Mouse (Mus musculus) limb, embryonic 14.5 days (tissue): ENCODE results near the gene Tmem30c. TPM values are rescaled to one million over a fixed set of nuclear protein-coding genes. Genes with fewer than 3 reads are reported as not detected.

Source experiments
- ATAC-seq: fragments of 200-750 bp; cut with Nextera tagmentation; 2 replicates; pipeline ENCODE4 v1.8.0; 2017; ENCODE audit warnings: low read depth, moderate number of reproducible peaks, moderate TSS enrichment; ENCODE audit not compliant: low FRiP score
- DNase-seq: peaks from one replicate; pipeline ENCODE4 v3.0.0-alpha.2; 2015; ENCODE audit warnings: low spot score
- H3K27ac ChIP-seq: fragments of 300-500 bp; sonication (generic); replicated peaks from 2 replicates; pipeline ENCODE4 v1.5.1; 2014; ENCODE audit warnings: low read depth, mild to moderate bottlenecking, low read length, moderate library complexity, mixed read lengths
- H3K27me3 ChIP-seq: fragments of 300-500 bp; sonication (generic); 2 replicates; pipeline ENCODE4 v1.6.1; 2014; ENCODE audit warnings: low read length, mixed read lengths; ENCODE audit not compliant: control insufficient read depth, insufficient read depth
- H3K36me3 ChIP-seq: fragments of 300-500 bp; sonication (generic); 2 replicates; pipeline ENCODE4 v1.6.1; 2014; ENCODE audit warnings: mild to moderate bottlenecking, low read length, moderate library complexity, mixed read lengths; ENCODE audit not compliant: control insufficient read depth, insufficient read depth
- H3K4me1 ChIP-seq: fragments of 300-500 bp; sonication (generic); 2 replicates; pipeline ENCODE4 v1.6.1; 2014; ENCODE audit warnings: antibody characterized with exemption, low read length, mixed read lengths; ENCODE audit not compliant: control insufficient read depth, insufficient read depth
- H3K4me2 ChIP-seq: fragments of 300-500 bp; sonication (generic); replicated peaks from 2 replicates; pipeline ENCODE4 v1.6.1; 2014; ENCODE audit warnings: low read depth, mild to moderate bottlenecking, low read length, moderate library complexity; ENCODE audit not compliant: severe bottlenecking
- H3K4me3 ChIP-seq: fragments of 300-500 bp; sonication (generic); replicated peaks from 2 replicates; pipeline ENCODE4 v1.5.1; 2014; ENCODE audit warnings: low read length
- H3K9ac ChIP-seq: fragments of 300-500 bp; sonication (generic); 2 replicates; pipeline ENCODE4 v1.6.1; 2014; ENCODE audit warnings: mild to moderate bottlenecking, low read depth, low read length, moderate library complexity; ENCODE audit not compliant: severe bottlenecking
- H3K9me3 ChIP-seq: fragments of 300-500 bp; sonication (generic); 2 replicates; pipeline ENCODE4 v1.6.1; 2016; ENCODE audit warnings: low read length; ENCODE audit not compliant: control insufficient read depth
- POLR2A ChIP-seq: fragments of 200-500 bp; IDR thresholded peaks from 2 replicates; pipeline ENCODE4 v1.8.0; 2012; ENCODE audit warnings: inconsistent platforms, mild to moderate bottlenecking, moderate library complexity, borderline replicate concordance; ENCODE audit not compliant: insufficient read depth, insufficient read length; ENCODE audit errors: extremely low read depth
- WGBS: fragments of 180-500 bp; shearing (Covaris S2); extraction: QIAGEN DNeasy Blood & Tissue Kit; methylation state at CpG from one replicate; pipeline ENCODE4 v1.1.7; 2014; 5-methylcytosine and 5-hydroxymethylcytosine counted together
- polyA plus RNA-seq, 2 experiments: library from polyadenylated mRNA; depleted of rRNA in 1 of 2; stranded (reverse) in 1 of 2; unstranded in 1 of 2; fragments of >200 nt; fragmentation: Nextera tagmentation in 1 of 2; extraction: Ambion mirVana in 1 of 2; gene quantifications; 2 replicates each; pipeline versions ENCODE4 v1.2.1 to v1.2.3; 2012 to 2014

Gene Tmem30c
- polyA plus RNA-seq, 2 experiments, result 0.35 TPM; not detected in 1

DNA sequence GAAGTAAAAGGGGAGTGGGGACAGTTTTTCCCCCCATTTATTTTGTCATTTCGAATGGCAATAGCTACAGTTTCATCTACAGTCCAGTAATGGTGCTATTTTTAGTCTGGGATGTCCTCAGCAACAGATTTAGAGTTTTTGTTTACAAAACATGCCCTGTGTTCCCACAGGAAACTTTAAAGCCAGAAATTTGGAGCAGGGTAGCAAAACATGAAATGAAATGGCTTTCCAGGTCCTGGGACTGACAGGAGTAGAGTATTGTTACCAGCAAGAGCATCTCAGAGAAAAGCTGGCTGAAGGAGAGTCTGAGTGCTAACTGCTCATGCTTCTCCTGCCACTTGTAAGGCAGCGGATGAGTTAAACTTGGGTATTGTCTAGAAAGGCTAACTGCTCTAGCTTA is 37.4 kb upstream of the Tmem30c start:
- no peak for ATAC-seq
- no peaks in the 10 kb centered on the region for H3K27me3 ChIP-seq
- TF ChIP-seq POLR2A, result no peak
- peaks cover 24% of the 10 kb centered on the region for H3K4me1 ChIP-seq
- DNase-seq, result no peak
- no peaks in the 10 kb centered on the region for H3K9me3 ChIP-seq
- H3K27ac ChIP-seq, result no peak overlapping the region
- H3K9ac ChIP-seq, result no peak overlapping the region
- no peak overlapping the region for H3K4me2 ChIP-seq
- H3K36me3 ChIP-seq, result no peaks in the 10 kb centered on the region
- WGBS, result 87% methylated on average over 2 of the region's 2 CpGs
- no peak overlapping the region for H3K4me3 ChIP-seq

DNA sequence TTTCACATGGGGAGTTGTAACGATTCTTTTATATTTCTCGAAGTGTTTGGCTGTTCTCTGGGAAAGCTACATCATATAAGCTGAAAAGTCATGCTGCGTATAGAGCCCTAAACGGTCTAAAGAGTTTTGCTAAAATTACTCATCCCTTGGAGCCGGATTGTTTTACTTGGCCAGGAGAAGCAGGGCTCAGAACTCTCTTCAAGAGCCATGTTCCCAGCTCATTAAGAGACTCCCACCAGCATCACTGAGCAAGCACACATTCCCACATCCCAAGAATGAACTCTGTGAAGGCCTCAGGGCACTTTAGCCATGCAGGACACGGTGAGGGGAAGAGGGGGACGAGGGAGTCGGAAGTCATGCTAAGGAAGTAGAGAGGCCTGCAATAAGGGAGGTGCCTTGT is 36.4 kb upstream of the Tmem30c start:
- H3K36me3 ChIP-seq, result no peaks in the 10 kb centered on the region
- DNase-seq (peak; percentile 64), ATAC-seq (peak; percentile 69)
- peak overlapping the region; percentile 21; the same call in 1 of the 2 replicates for H3K27ac ChIP-seq
- H3K9ac ChIP-seq, result no peak overlapping the region
- H3K4me1 ChIP-seq, result peaks cover 24% of the 10 kb centered on the region
- no peak overlapping the region for H3K4me2 ChIP-seq
- TF ChIP-seq POLR2A, result no peak
- H3K9me3 ChIP-seq, result no peaks in the 10 kb centered on the region
- WGBS, result 47% methylated on average over 8 of the region's 8 CpGs
- H3K27me3 ChIP-seq, result no peaks in the 10 kb centered on the region
- no peak overlapping the region for H3K4me3 ChIP-seq

DNA sequence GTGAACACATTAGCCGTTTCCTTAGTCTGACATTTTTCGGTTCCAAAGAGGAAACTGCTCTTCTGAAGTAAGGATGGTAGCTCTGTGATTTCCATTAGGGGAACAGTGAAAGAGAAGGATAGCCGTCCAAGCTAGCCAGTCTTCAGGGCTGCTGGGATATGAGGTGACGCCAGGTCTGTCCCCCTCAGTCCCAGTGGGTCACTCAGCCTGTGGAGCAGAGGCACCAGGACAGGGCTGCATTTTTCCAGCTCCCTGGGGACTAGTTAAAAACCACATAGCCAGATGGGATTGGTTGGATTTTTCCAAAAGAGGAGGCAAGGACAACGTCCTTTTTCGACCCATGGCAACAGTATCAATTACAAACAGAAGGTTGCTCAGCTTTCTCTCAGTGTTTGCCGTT is 34.3 kb upstream of the Tmem30c start:
- DNase-seq (no peak), ATAC-seq (peak; percentile 23; the same call in 1 of the 2 replicates)
- no peaks in the 10 kb centered on the region for H3K27me3 ChIP-seq
- no peaks in the 10 kb centered on the region for H3K9me3 ChIP-seq
- no peak overlapping the region for H3K9ac ChIP-seq
- no peak overlapping the region for H3K27ac ChIP-seq
- H3K4me1 ChIP-seq, result peaks cover 23% of the 10 kb centered on the region
- WGBS, result 51% methylated on average over 7 of the region's 7 CpGs
- H3K4me3 ChIP-seq, result no peak overlapping the region
- H3K36me3 ChIP-seq, result no peaks in the 10 kb centered on the region
- H3K4me2 ChIP-seq, result no peak overlapping the region
- no peak for TF ChIP-seq POLR2A

DNA sequence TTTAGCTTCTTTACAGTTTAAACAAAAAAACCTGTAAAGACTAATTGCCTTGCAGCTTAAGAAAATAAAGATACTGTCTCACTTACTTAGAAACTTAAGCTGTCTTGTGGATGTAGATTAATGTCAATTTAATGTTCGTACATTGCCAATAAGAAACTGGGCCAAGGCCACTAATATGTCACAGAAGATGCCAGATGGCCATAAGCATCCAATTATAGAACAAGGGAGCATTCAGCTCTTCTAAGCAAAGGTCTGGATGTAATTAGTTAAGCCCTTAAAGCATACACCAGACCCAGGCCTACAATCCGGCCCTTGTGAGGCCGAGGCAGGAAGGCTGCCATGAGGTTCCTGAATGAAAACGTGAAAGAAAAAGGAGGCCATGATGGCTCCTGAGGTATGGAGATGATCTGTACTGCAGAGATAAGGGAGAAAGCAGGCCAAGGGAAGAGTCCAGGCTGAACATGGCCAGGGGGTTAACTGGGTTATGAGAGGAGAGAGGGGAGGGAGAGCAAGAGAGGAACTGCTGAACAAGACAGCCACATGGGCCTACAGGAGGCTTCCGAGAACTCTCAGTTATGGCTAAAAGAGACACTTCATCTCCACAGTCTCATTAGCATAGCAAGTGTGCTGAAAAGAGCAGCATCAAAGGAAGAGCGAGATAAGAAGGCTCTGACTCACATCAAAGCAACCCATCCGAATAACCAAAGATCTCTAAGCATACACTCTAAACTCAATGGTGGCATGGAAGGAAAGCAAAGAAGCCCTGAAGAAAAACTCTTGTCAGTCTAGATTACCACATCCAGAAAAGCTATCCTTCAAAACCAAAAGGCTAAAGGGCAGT is 26.8 kb upstream of the Tmem30c start:
- H3K9me3 ChIP-seq, result 0 out of 2 replicates have a peak, but pooled peaks cover 4% of the 10 kb centered on the region
- no peak for ATAC-seq
- H3K27me3 ChIP-seq, result no peaks in the 10 kb centered on the region
- peaks cover 6% of the 10 kb centered on the region for H3K4me1 ChIP-seq
- H3K27ac ChIP-seq, result no peak overlapping the region
- H3K4me2 ChIP-seq, result no peak overlapping the region
- TF ChIP-seq POLR2A, result no peak
- no peak overlapping the region for H3K9ac ChIP-seq
- no peak overlapping the region for H3K4me3 ChIP-seq
- H3K36me3 ChIP-seq, result no peaks in the 10 kb centered on the region
- 57% methylated on average over 7 of the region's 7 CpGs for WGBS
- no peak for DNase-seq

DNA sequence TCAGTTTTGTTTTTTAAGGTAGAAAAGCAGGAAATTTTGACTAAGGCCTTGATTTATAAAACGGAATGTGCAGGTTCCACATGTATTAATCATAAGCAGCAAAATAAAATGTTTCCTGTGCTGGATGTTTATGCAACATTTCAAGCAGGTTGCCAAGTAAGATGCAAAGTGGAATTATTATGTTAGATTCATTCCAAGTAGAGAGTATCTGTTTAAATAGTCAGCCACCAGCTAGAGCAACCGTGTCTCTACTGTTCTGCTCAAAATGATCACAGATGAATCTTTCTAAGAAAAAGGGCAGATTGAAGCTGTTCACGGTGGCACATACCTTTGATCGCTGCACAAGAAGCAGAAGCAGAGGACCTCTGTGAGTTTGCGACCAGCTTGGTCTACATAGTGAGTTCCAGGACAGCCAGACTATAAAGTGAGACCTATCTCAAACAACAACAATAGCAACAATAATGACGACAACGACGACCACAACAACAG is 26.0 kb upstream of the Tmem30c start:
- H3K9ac ChIP-seq, result no peak overlapping the region
- no peak for DNase-seq
- no peaks in the 10 kb centered on the region for H3K27me3 ChIP-seq
- no peak for ATAC-seq
- TF ChIP-seq POLR2A, result no peak
- no peak overlapping the region for H3K4me3 ChIP-seq
- 70% methylated on average over 8 of the region's 8 CpGs for WGBS
- no peak overlapping the region for H3K27ac ChIP-seq
- no peaks in the 10 kb centered on the region for H3K36me3 ChIP-seq
- H3K4me1 ChIP-seq, result peaks cover 6% of the 10 kb centered on the region
- 0 out of 2 replicates have a peak, but pooled peaks cover 4% of the 10 kb centered on the region for H3K9me3 ChIP-seq
- no peak overlapping the region for H3K4me2 ChIP-seq
